20 mouse cellular contexts compared by ENCODE assay signal in genomic region chr7:100471407-100471797, GRCm38 (mm10). TPM values are rescaled to one million over a fixed set of nuclear protein-coding genes. Genes with fewer than 3 reads are reported as not detected.
"Had no signal": no experiment of that assay in that cellular context is flagged by ENCODE, and none has a peak within 500 bp of the region (broad histone marks: within the 10 kb centered on the region; RNA-seq: fewer than 3 reads in every experiment).

No protein-coding gene starts in this region.

- H3K27me3 ChIP-seq: limb, embryonic 13.5 days; midbrain, embryonic 12.5 days; midbrain, embryonic 15.5 days; neural tube, embryonic 12.5 days; neural tube, embryonic 15.5 days had no signal

- ATAC-seq: intestine, embryonic 16.5 days; lung, postnatal 0 days; midbrain, embryonic 15.5 days had no signal

- H3K4me3 ChIP-seq: layer of hippocampus, adult 2 months; limb, embryonic 10.5 days; limb, embryonic 13.5 days; midbrain, embryonic 12.5 days; midbrain, embryonic 15.5 days; neural tube, embryonic 12.5 days; neural tube, embryonic 15.5 days had no signal

- DNase-seq: kidney, adult 18-20 months; kidney, adult 9 months; kidney, postnatal 14 days; layer of hippocampus, adult 9-11 months; lung, embryonic 14.5 days; right cerebral cortex, adult 18-20 months; right cerebral cortex, postnatal 25 days; thymus, adult 18-20 months; thymus, postnatal 36 days had no signal

- H3K4me1 ChIP-seq: limb, embryonic 10.5 days; limb, embryonic 13.5 days; midbrain, embryonic 12.5 days; midbrain, embryonic 15.5 days; neural tube, embryonic 12.5 days; neural tube, embryonic 15.5 days had no signal

- H3K4me2 ChIP-seq: limb, embryonic 13.5 days; lung, embryonic 14.5 days; midbrain, embryonic 12.5 days; midbrain, embryonic 15.5 days; neural tube, embryonic 12.5 days; neural tube, embryonic 15.5 days had no signal

- H3K9me3 ChIP-seq: limb, embryonic 10.5 days; limb, embryonic 13.5 days; midbrain, embryonic 12.5 days; midbrain, embryonic 15.5 days; neural tube, embryonic 12.5 days; neural tube, embryonic 15.5 days had no signal

- H3K9ac ChIP-seq: limb, embryonic 13.5 days; lung, embryonic 14.5 days; midbrain, embryonic 12.5 days; midbrain, embryonic 15.5 days; neural tube, embryonic 12.5 days; neural tube, embryonic 15.5 days had no signal

- H3K27ac ChIP-seq: limb, embryonic 10.5 days; limb, embryonic 13.5 days; macrophage; midbrain, embryonic 12.5 days; midbrain, embryonic 15.5 days; neural tube, embryonic 12.5 days; neural tube, embryonic 15.5 days had no signal

RNA-seq across cellular contexts. Expression of gene Ucp3, which starts 1.4 kb away (rescaled TPM):
- total RNA-seq: liver, adult 2 months had no signal
- polyA plus RNA-seq: intestine, embryonic 16.5 days; limb, embryonic 10.5 days; liver, adult 2 months; lung, embryonic 14.5 days; macrophage; midbrain, embryonic 12.5 days; midbrain, embryonic 15.5 days; neural tube, embryonic 12.5 days; neural tube, embryonic 15.5 days had no signal
